Mouse (Mus musculus): Measurements from ENCODE around the gene Sowahd. TPM values are rescaled to one million over a fixed set of nuclear protein-coding genes. Genes with fewer than 3 reads are reported as not detected.

The Sowahd gene
- polyA plus RNA-seq, 1 experiment from 2014 or later, result 2.3 TPM

Other genes starting within 250 kb of the Sowahd start
- 122 and 126 TPM in 2 replicates for gene Ube2a, start 174.9 kb upstream of the Sowahd start, polyA plus RNA-seq (2016; fragmentation: Nextera tagmentation; extraction: Ambion mirVana)
- 21.9 and 26.5 TPM in 2 replicates for gene C330007P06Rik, start 174.7 kb upstream of the Sowahd start, polyA plus RNA-seq (2016; fragmentation: Nextera tagmentation; extraction: Ambion mirVana)
- gene Nkrf, start 145.9 kb upstream of the Sowahd start, polyA plus RNA-seq (2016; fragmentation: Nextera tagmentation; extraction: Ambion mirVana), result 1.2 and 1.9 TPM in 2 replicates
- gene Sept6, start 57.1 kb upstream of the Sowahd start, polyA plus RNA-seq (2016; fragmentation: Nextera tagmentation; extraction: Ambion mirVana), result 14.9 and 19.0 TPM in 2 replicates
- 364 and 381 TPM in 2 replicates for gene Rpl39, start 36.6 kb downstream of the Sowahd start, polyA plus RNA-seq (2016; fragmentation: Nextera tagmentation; extraction: Ambion mirVana)
- 11.2 and 15.3 TPM in 2 replicates for gene Upf3b, start 61.5 kb downstream of the Sowahd start, polyA plus RNA-seq (2016; fragmentation: Nextera tagmentation; extraction: Ambion mirVana)
- 12.8 and 13.6 TPM in 2 replicates for gene Nkap, start 78.0 kb downstream of the Sowahd start, polyA plus RNA-seq (2016; fragmentation: Nextera tagmentation; extraction: Ambion mirVana)
- not detected in 2 replicates for gene Akap14, start 120.0 kb downstream of the Sowahd start, polyA plus RNA-seq (2016; fragmentation: Nextera tagmentation; extraction: Ambion mirVana)
- 466 and 555 TPM in 2 replicates for gene Ndufa1, start 142.3 kb downstream of the Sowahd start, polyA plus RNA-seq (2016; fragmentation: Nextera tagmentation; extraction: Ambion mirVana)
- gene Rnf113a1, start 142.4 kb downstream of the Sowahd start, polyA plus RNA-seq (2016; fragmentation: Nextera tagmentation; extraction: Ambion mirVana), result 7.8 and 8.5 TPM in 2 replicates
- gene Gm9, start 162.2 kb downstream of the Sowahd start, polyA plus RNA-seq (2016; fragmentation: Nextera tagmentation; extraction: Ambion mirVana), result not detected in 2 replicates
- gene Rhox1, start 173.4 kb downstream of the Sowahd start, polyA plus RNA-seq (2016; fragmentation: Nextera tagmentation; extraction: Ambion mirVana), result not detected in 2 replicates
- gene Rhox2a, start 196.1 kb downstream of the Sowahd start, polyA plus RNA-seq (2016; fragmentation: Nextera tagmentation; extraction: Ambion mirVana), result not detected in 2 replicates
- gene Rhox3a, start 201.1 kb downstream of the Sowahd start, polyA plus RNA-seq (2016; fragmentation: Nextera tagmentation; extraction: Ambion mirVana), result not detected in 2 replicates
- gene Rhox4a, start 216.5 kb downstream of the Sowahd start, polyA plus RNA-seq (2016; fragmentation: Nextera tagmentation; extraction: Ambion mirVana), result not detected in 2 replicates

All from heart, embryonic 10.5 days (tissue).